Mouse (Mus musculus) liver, embryonic 15.5 days (tissue): Measurements from ENCODE around the gene Cep295nl. TPM values are rescaled to one million over a fixed set of nuclear protein-coding genes. Genes with fewer than 3 reads are reported as not detected.
"Not testable (repeated sequence)": the region's sequence is repeated elsewhere in the genome, so short reads cannot be mapped to it uniquely, and the experiment has no call there.

Experiments used
- ATAC-seq: fragments of 200-750 bp; cut with Nextera tagmentation; 2 replicates; pipeline ENCODE4 v1.8.0; 2017; ENCODE audit warnings: moderate number of reproducible peaks, mild to moderate bottlenecking, moderate library complexity; ENCODE audit not compliant: insufficient read depth
- H3K27ac ChIP-seq: fragments of 300-500 bp; sonication (generic); replicated peaks from 2 replicates; pipeline ENCODE4 v1.5.1; 2015; ENCODE audit warnings: mild to moderate bottlenecking, inconsistent platforms
- H3K27me3 ChIP-seq: fragments of 300-500 bp; sonication (generic); 2 replicates; pipeline ENCODE4 v1.6.1; 2015; ENCODE audit warnings: mild to moderate bottlenecking, inconsistent platforms
- H3K36me3 ChIP-seq: fragments of 300-500 bp; sonication (generic); replicated peaks from 2 replicates; pipeline ENCODE4 v1.6.1; 2015; ENCODE audit warnings: moderate library complexity, mild to moderate bottlenecking, inconsistent platforms
- H3K4me1 ChIP-seq: fragments of 300-500 bp; sonication (generic); replicated peaks from 2 replicates; pipeline ENCODE4 v1.6.1; 2015; ENCODE audit warnings: inconsistent platforms
- H3K4me2 ChIP-seq: fragments of 300-500 bp; sonication (generic); 2 replicates; pipeline ENCODE4 v1.6.1; 2015; ENCODE audit warnings: moderate library complexity, mild to moderate bottlenecking, inconsistent platforms
- H3K4me3 ChIP-seq: fragments of 300-500 bp; sonication (generic); replicated peaks from 2 replicates; pipeline ENCODE4 v1.5.1; 2015; ENCODE audit warnings: mild to moderate bottlenecking, inconsistent platforms
- H3K9ac ChIP-seq: fragments of 300-500 bp; sonication (generic); 2 replicates; pipeline ENCODE4 v1.6.1; 2015; ENCODE audit warnings: moderate library complexity, mild to moderate bottlenecking, inconsistent platforms
- H3K9me3 ChIP-seq: fragments of 300-500 bp; sonication (generic); replicated peaks from 2 replicates; pipeline ENCODE4 v1.6.1; 2016; ENCODE audit warnings: inconsistent platforms
- WGBS: fragments of 180-500 bp; shearing (Covaris S2); methylation state at CpG from one replicate; pipeline ENCODE4 v1.1.7; 2015; ENCODE audit warnings: mixed read lengths; ENCODE audit not compliant: insufficient replicate concordance; 5-methylcytosine and 5-hydroxymethylcytosine counted together
- polyA plus RNA-seq: library from polyadenylated mRNA; unstranded; fragments of >200 nt; fragmentation: Nextera tagmentation; extraction: Ambion mirVana; gene quantifications from 2 replicates; pipeline ENCODE4 v1.2.1, GENCODE M21; 2015

Gene Cep295nl
- polyA plus RNA-seq = not detected in 2 replicates

GRCm38 (mm10) chr11:118342400-118342981, at the start of gene Cep295nl:
TSS of gene Cep295nl (minus strand) at chr11:118342500.
- Histone ChIP-seq H3K36me3 (no peaks in the 10 kb centered on the region), H3K9me3 (no peaks in the 10 kb centered on the region), H3K4me2 (no peak within 1 kb of the TSS), H3K4me1 (no peaks in the 10 kb centered on the region), H3K27me3 (0 out of 2 replicates have a peak, but pooled peaks cover 4% of the 10 kb centered on the region), H3K9ac (no peak within 1 kb of the TSS), H3K4me3 (no peak within 1 kb of the TSS), H3K27ac (no peak within 1 kb of the TSS)
- 56% methylated on average over 7 of the region's 7 CpGs for WGBS
- ATAC-seq = no peak

- H3K4me3 ChIP-seq, H3K36me3 ChIP-seq, H3K4me1 ChIP-seq, H3K4me2 ChIP-seq, H3K27ac ChIP-seq, H3K27me3 ChIP-seq, H3K9ac ChIP-seq, ATAC-seq, H3K9me3 ChIP-seq: not testable (repeated sequence)
- WGBS = 81% methylated on average over 13 of the region's 13 CpGs
These were observed 45.5 kb upstream of the Cep295nl start for GRCm38 (mm10) chr11:118387816-118388215.

GRCm38 (mm10) chr11:118379251-118380009, 37.1 kb upstream of the Cep295nl start:
- Histone ChIP-seq H3K27me3 (no peaks in the 10 kb centered on the region), H3K4me3 (no peak overlapping the region), H3K36me3 (no peaks in the 10 kb centered on the region), H3K4me2 (no peak overlapping the region), H3K27ac (no peak overlapping the region), H3K4me1 (no peaks in the 10 kb centered on the region), H3K9ac (no peak overlapping the region), H3K9me3 (no peaks in the 10 kb centered on the region)
- 31% methylated on average over 11 of the region's 11 CpGs for WGBS
- no peak for ATAC-seq

GRCm38 (mm10) chr11:118378656-118379055, 36.4 kb upstream of the Cep295nl start:
- Histone ChIP-seq H3K4me2 (no peak overlapping the region), H3K9me3 (no peaks in the 10 kb centered on the region), H3K4me3 (no peak overlapping the region), H3K9ac (no peak overlapping the region), H3K27ac (no peak overlapping the region), H3K36me3 (no peaks in the 10 kb centered on the region), H3K4me1 (no peaks in the 10 kb centered on the region), H3K27me3 (no peaks in the 10 kb centered on the region)
- WGBS = 58% methylated on average over 6 of the region's 6 CpGs
- no peak for ATAC-seq

- H3K9ac ChIP-seq, H3K4me3 ChIP-seq, ATAC-seq, H3K4me2 ChIP-seq, H3K36me3 ChIP-seq, H3K27ac ChIP-seq, H3K4me1 ChIP-seq, H3K27me3 ChIP-seq, H3K9me3 ChIP-seq: not testable (repeated sequence)
These were observed 34.0 kb upstream of the Cep295nl start for GRCm38 (mm10) chr11:118376323-118376722.

GRCm38 (mm10) chr11:118375881-118376280, 33.6 kb upstream of the Cep295nl start:
- 60% methylated on average over 5 of the region's 5 CpGs for WGBS
- Histone ChIP-seq H3K27ac (no peak overlapping the region), H3K4me3 (no peak overlapping the region), H3K9ac (no peak overlapping the region), H3K4me1 (no peaks in the 10 kb centered on the region), H3K9me3 (no peaks in the 10 kb centered on the region), H3K4me2 (no peak overlapping the region), H3K27me3 (no peaks in the 10 kb centered on the region), H3K36me3 (no peaks in the 10 kb centered on the region)
- no peak for ATAC-seq

- ATAC-seq = no peak
- WGBS = 70% methylated on average over 8 of the region's 8 CpGs
These were observed 33.2 kb upstream of the Cep295nl start for GRCm38 (mm10) chr11:118375461-118375860.

GRCm38 (mm10) chr11:118375006-118375405, 32.7 kb upstream of the Cep295nl start:
- no peak overlapping the region for H3K9ac ChIP-seq
- H3K36me3 ChIP-seq = no peaks in the 10 kb centered on the region
- no peaks in the 10 kb centered on the region for H3K27me3 ChIP-seq
- no peak overlapping the region for H3K27ac ChIP-seq
- H3K4me1 ChIP-seq = no peaks in the 10 kb centered on the region
- no peaks in the 10 kb centered on the region for H3K9me3 ChIP-seq
- H3K4me2 ChIP-seq = no peak overlapping the region
- no peak for ATAC-seq
- no peak overlapping the region for H3K4me3 ChIP-seq

More at GRCm38 (mm10) chr11:118375461-118375860, 33.2 kb upstream of the Cep295nl start:
- no peak overlapping the region for H3K4me3 ChIP-seq
- H3K9me3 ChIP-seq = no peaks in the 10 kb centered on the region
- no peak overlapping the region for H3K9ac ChIP-seq
- H3K4me2 ChIP-seq = no peak overlapping the region
- no peaks in the 10 kb centered on the region for H3K4me1 ChIP-seq
- no peaks in the 10 kb centered on the region for H3K27me3 ChIP-seq
- H3K27ac ChIP-seq = no peak overlapping the region
- no peaks in the 10 kb centered on the region for H3K36me3 ChIP-seq

- 43% methylated on average over 5 of the region's 5 CpGs for WGBS
- ATAC-seq = no peak
- Histone ChIP-seq H3K4me2 (no peak overlapping the region), H3K36me3 (no peaks in the 10 kb centered on the region), H3K4me3 (no peak overlapping the region), H3K27ac (no peak overlapping the region), H3K4me1 (no peaks in the 10 kb centered on the region), H3K27me3 (no peaks in the 10 kb centered on the region; the same call in 1 of the 2 replicates), H3K9me3 (no peaks in the 10 kb centered on the region), H3K9ac (no peak overlapping the region)
These were observed 32.2 kb upstream of the Cep295nl start for GRCm38 (mm10) chr11:118374506-118374905.

- H3K27ac ChIP-seq = no peak overlapping the region
- no peak overlapping the region for H3K9ac ChIP-seq
- H3K9me3 ChIP-seq = no peaks in the 10 kb centered on the region
- no peaks in the 10 kb centered on the region; the same call in 1 of the 2 replicates for H3K27me3 ChIP-seq
- no peak overlapping the region for H3K4me2 ChIP-seq
- H3K4me1 ChIP-seq = no peaks in the 10 kb centered on the region
- no peak for ATAC-seq
- 55% methylated on average over 7 of the region's 7 CpGs for WGBS
- no peaks in the 10 kb centered on the region for H3K36me3 ChIP-seq
- no peak overlapping the region for H3K4me3 ChIP-seq
These were observed 30.3 kb upstream of the Cep295nl start for GRCm38 (mm10) chr11:118372641-118373040.

- Histone ChIP-seq H3K4me3 (no peak overlapping the region), H3K36me3 (no peaks in the 10 kb centered on the region), H3K4me1 (no peaks in the 10 kb centered on the region), H3K9me3 (no peaks in the 10 kb centered on the region), H3K9ac (no peak overlapping the region), H3K4me2 (no peak overlapping the region), H3K27ac (no peak overlapping the region), H3K27me3 (no peaks in the 10 kb centered on the region; the same call in 1 of the 2 replicates)
- 75% methylated on average over 7 of the region's 7 CpGs for WGBS
- ATAC-seq = no peak
These were observed 29.6 kb upstream of the Cep295nl start for GRCm38 (mm10) chr11:118371876-118372275.
